Mouse (Mus musculus): Measurements from ENCODE around the gene Lum.

GRCm38 (mm10) chr10:97582543-97583231 lies 17.8 kb downstream of the Lum start:
- TF ChIP-seq POLR2A (IDR thresholded peaks at IDR 0.05; ENCODE audit: low read depth, low read length), result no peak
- no peak for TF ChIP-seq CTCF (IDR thresholded peaks at IDR 0.05; ENCODE audit: extremely low read depth, insufficient read length, insufficient replicate concordance, low read depth, low read length)

All from small intestine, adult 2 months (tissue).